Mouse (Mus musculus): ENCODE data around the gene Fam81a. TPM values are rescaled to one million over a fixed set of nuclear protein-coding genes. Genes with fewer than 3 reads are reported as not detected.
A peak's percentile ranks its signal among the peaks of the same experiment; 100 is the strongest.

Gene Fam81a
- polyA plus RNA-seq (2017; shearing (Covaris generic)): 1 to 10 TPM; 1.3 to 1.5 TPM

GRCm38 (mm10) chr9:70142460-70142859, at the start of gene Fam81a:
Gene Fam81a (minus strand): TSS chr9:70142560.
- no peak for ATAC-seq

GRCm38 (mm10) chr9:70182639-70183038, 40.3 kb upstream of the Fam81a start:
- ATAC-seq: no peak

GRCm38 (mm10) chr9:70181719-70182118, 39.4 kb upstream of the Fam81a start:
- no peak for ATAC-seq

DNA sequence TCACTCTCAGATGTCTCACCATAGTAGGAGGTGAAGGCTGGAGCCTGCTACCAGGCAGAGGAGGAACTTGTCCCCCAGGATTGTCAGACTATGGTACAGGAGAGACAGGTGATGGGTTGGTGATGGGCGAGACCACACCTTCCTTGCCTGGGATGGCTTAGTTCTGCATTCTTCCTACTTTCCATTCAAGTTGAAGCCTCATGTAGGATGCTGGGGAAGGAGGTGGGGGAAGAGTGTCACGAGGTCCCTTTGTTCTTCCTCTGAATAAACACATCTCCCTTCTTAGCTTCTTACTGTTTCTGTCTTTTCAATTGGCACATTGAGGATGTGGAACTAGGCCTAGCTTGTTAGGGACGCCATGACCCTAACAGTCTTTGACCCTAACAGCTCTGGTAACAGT, 33.9 kb upstream of the Fam81a start:
- ATAC-seq: no peak

GRCm38 (mm10) chr9:70174896-70175295, 32.5 kb upstream of the Fam81a start:
- no peak for ATAC-seq

DNA sequence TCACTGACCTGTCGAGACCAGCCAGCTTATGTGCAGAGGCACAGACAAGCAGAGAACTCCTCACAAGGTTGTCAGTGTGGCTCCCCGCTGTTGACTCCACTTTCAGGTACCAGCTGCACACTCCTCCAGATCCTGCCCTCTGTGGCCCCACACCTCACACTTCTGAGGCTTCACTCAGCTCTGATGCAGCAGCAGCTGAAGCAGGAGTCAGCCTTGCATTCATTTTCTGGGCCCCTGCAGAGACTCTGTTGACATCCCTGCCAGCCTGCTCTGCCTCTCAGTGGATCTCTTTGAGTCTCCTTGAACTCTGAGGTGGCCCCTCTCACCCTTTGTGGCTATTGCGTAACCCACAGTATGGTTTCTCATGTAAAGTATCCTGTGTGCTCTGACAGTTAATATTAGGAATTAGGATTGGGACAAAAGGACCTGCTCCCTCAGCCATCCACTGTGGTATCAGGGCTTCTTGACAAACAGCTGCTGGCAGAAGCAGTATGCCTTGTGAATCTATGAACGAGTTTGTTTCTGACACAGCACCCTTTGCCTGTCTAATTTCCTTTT, 32.0 kb upstream of the Fam81a start:
- ATAC-seq: no peak

DNA sequence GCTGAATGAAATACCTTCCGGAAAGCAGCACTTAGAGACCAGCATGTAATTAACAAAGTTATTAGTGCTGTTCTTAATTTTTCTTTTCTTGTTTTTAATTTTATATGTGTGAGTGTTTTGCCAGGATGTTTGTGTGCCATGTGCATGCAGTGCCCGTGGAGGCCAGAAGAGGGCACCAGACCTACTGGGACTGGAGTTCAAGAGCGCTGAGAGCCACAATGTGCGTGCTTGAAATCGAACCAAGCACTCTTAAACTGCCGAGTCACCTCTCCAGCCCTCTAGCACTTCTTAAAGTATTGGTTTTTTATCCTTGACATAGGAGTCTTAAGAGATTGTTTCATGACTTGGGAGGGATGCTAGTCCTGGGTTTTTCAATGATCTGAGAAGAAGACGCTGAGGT, 26.6 kb upstream of the Fam81a start:
- no peak for ATAC-seq

DNA sequence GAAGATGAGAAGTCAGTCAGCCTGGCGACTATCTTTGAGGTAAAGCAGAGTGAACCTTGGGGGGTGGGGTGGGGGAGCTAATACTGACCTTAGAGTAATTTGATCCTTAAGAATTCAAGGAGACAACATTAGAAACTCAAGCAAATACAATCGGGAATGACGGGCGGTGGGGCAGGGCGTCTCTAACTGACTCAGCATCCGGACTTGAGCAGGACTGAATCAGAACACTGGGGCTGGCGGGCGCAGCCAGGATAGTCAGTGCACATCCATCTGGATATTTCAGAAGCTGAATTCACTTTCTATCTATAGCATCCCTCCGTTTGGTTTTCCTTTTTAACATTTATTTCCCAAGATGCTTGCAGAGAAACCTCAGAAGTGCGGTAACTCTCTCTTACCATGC, 17.7 kb upstream of the Fam81a start:
- ATAC-seq: no peak

- no peak for ATAC-seq
Measured at GRCm38 (mm10) chr9:70147618-70148017, 5.3 kb upstream of the Fam81a start.

- ATAC-seq: no peak
Measured at GRCm38 (mm10) chr9:70145426-70145825, 3.1 kb upstream of the Fam81a start.

DNA sequence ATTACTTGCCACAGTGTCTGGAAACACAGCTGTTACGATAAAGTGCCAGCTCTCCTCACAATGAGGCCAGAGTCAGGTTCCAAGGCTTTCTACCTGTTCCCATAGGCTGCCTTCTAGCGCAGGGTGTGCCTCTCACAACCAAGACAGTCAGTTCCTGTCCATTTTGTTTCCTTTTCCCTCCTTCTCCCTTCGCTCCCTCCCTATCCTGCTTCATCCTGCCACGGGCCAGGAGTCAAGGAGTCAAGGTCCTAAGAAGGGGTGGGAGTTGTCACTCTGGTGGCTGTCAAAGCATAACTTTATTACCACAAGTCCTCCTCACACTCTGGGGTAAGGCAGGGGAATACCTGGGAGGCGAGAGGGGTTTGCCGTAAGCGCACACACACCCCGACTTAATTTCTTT, 966 bp upstream of the Fam81a start:
- no peak for ATAC-seq

GRCm38 (mm10) chr9:70141885-70142326, 454 bp downstream of the Fam81a start:
- ATAC-seq: no peak

GRCm38 (mm10) chr9:70140871-70141796, 1.2 kb downstream of the Fam81a start:
- ATAC-seq: peak; percentile 60

GRCm38 (mm10) chr9:70140340-70140739, 2.0 kb downstream of the Fam81a start:
- ATAC-seq: peak; percentile 54

GRCm38 (mm10) chr9:70139331-70139885, 3.0 kb downstream of the Fam81a start:
- ATAC-seq: no peak

GRCm38 (mm10) chr9:70138511-70138910, 3.8 kb downstream of the Fam81a start:
- ATAC-seq: no peak

GRCm38 (mm10) chr9:70137991-70138390, 4.4 kb downstream of the Fam81a start:
- ATAC-seq: no peak

DNA sequence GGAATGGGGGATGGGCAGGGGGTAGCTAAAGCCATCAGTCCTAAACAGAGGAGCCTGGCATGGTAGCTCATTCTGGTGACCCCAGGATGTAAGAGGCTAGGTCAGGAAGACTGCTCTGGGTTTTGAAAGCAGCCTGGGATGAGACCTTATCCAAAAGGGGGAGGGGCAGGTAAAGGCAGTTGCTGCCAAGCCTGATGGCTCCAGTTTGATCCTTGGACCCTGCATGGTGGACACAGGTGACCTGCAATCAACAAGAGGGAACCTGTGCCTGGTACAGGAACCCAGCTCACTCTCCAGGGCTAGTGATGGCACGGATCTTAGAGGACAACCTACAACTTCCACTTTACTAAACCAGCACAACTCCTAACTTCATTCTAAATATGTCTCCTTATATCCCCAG, 7.2 kb downstream of the Fam81a start:
- ATAC-seq: no peak

- no peak for ATAC-seq
Measured at GRCm38 (mm10) chr9:70134716-70135115, 7.6 kb downstream of the Fam81a start.

- ATAC-seq: no peak
Measured at GRCm38 (mm10) chr9:70134215-70134614, 8.1 kb downstream of the Fam81a start.

DNA sequence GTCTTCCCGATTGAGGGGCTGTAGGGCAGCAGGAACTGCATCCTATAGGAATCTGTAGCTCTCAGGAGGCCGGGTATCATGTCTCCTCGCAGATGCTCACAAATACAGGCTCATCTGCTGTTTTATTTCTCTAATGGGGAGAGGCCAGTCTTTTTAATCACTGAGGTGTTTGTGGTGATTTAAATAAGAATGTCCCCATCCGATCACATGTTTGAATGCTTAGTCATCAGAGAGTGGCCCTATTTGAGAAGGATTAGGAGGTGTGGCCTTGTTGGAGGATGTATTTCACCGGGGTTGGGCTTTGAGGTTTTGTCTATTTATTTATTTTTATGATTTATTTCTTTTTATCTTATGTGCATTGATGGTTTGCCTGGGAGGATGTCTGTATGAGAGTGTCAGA, 11.6 kb downstream of the Fam81a start:
- ATAC-seq: no peak

DNA sequence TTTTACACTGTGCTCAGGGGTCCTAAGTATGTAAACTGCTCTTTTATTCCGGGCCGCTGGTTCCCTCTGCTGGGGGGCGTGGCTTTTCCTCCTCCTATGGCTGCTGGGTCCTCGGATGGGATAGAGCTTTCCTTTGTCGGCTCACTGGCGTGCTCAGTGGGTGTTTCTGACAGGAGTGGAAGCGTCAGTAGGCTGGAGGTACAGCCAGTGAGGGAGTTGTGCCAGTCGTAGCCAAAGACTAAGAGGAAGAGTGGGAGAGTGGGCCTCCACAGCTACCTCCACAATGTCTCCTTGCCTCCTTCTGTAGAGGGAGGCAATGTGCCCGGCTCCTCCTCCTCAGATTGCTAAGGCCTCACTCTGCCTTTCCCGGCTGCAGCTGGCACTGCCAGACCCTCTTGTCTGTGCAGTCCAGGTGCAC, 30.5 kb downstream of the Fam81a start:
- ATAC-seq: no peak

GRCm38 (mm10) chr9:70110871-70111270, 31.5 kb downstream of the Fam81a start:
- no peak for ATAC-seq

- ATAC-seq: peak; percentile 37
Measured at GRCm38 (mm10) chr9:70109279-70109678, 33.1 kb downstream of the Fam81a start.

All from CD4-positive, CD25-positive, alpha-beta regulatory T cell, adult 4 months (primary cell).